Mouse (Mus musculus): ENCODE results near the gene Akap9. TPM values are rescaled to one million over a fixed set of nuclear protein-coding genes. Genes with fewer than 3 reads are reported as not detected.
"Not testable (repeated sequence)": the region's sequence is repeated elsewhere in the genome, so short reads cannot be mapped to it uniquely, and the experiment has no call there.

Akap9 gene
- total and polyA plus RNA-seq, 3 experiments = 15.9 to 29.3 (median 17.3) TPM

- Histone ChIP-seq H3K36me3 (ENCODE audit: control insufficient read depth in 1 of 2, insufficient read depth in 2 of 2, low read length in 2 of 2) (peaks cover 0 to 1% of the 10 kb centered on the region in 2 experiments; a peak in 2 of 4 replicates), H3K9ac (ENCODE audit: control insufficient read depth, low read depth, low read length, poor library complexity, severe bottlenecking) (no peak overlapping the region), H3K27ac (ENCODE audit: control insufficient read depth, low read depth, low read length) (no peak overlapping the region), H3K4me1 (ENCODE audit: control insufficient read depth in 1 of 2, insufficient read depth in 2 of 2, low read length in 2 of 2) (no peaks in the 10 kb centered on the region), H3K9me3 (replicated peaks; ENCODE audit: insufficient read depth, low read length) (no peaks in the 10 kb centered on the region), H3K79me2 (ENCODE audit: control insufficient read depth, insufficient read depth, low read length, poor library complexity) (no peaks in the 10 kb centered on the region), H3K4me3 (ENCODE audit: control insufficient read depth in 1 of 2, insufficient read depth in 1 of 2, low read depth in 2 of 2, low read length in 2 of 2) (no peak overlapping the region), H3K27me3 (ENCODE audit: control insufficient read depth in 1 of 2, insufficient read depth in 2 of 2, low read length in 2 of 2) (no peaks in the 10 kb centered on the region)
- TF ChIP-seq SMC3 (IDR thresholded peaks at IDR 0.05; ENCODE audit: low read depth, low read length) (no peak), MAFK (IDR thresholded peaks at IDR 0.05; ENCODE audit: borderline replicate concordance, low read depth, low read length) (no peak), MYB (IDR thresholded peaks at IDR 0.05; ENCODE audit: low read depth, low read length) (no peak)
- DNase-seq (ENCODE audit: low read depth, low spot score) = no peak
Observed at GRCm38 (mm10) chr5:4009540-4009939, 81.7 kb downstream of the Akap9 start.

- not testable (repeated sequence) for H3K9me3 ChIP-seq (replicated peaks; ENCODE audit: insufficient read depth, low read length); H3K4me3 ChIP-seq (ENCODE audit: control insufficient read depth in 1 of 2, insufficient read depth in 1 of 2, low read depth in 2 of 2, low read length in 2 of 2); H3K27ac ChIP-seq (ENCODE audit: control insufficient read depth, low read depth, low read length); DNase-seq (ENCODE audit: low read depth, low spot score); H3K79me2 ChIP-seq (ENCODE audit: control insufficient read depth, insufficient read depth, low read length, poor library complexity); H3K27me3 ChIP-seq (ENCODE audit: control insufficient read depth in 1 of 2, insufficient read depth in 2 of 2, low read length in 2 of 2); H3K9ac ChIP-seq (ENCODE audit: control insufficient read depth, low read depth, low read length, poor library complexity, severe bottlenecking); H3K36me3 ChIP-seq (ENCODE audit: control insufficient read depth in 1 of 2, insufficient read depth in 2 of 2, low read length in 2 of 2); H3K4me1 ChIP-seq (ENCODE audit: control insufficient read depth in 1 of 2, insufficient read depth in 2 of 2, low read length in 2 of 2)
Observed at GRCm38 (mm10) chr5:4017646-4018045, 89.8 kb downstream of the Akap9 start.

- no peaks in the 10 kb centered on the region for H3K9me3 ChIP-seq (replicated peaks; ENCODE audit: insufficient read depth, low read length)
- no peaks in the 10 kb centered on the region for H3K79me2 ChIP-seq (ENCODE audit: control insufficient read depth, insufficient read depth, low read length, poor library complexity)
- no peak overlapping the region for H3K9ac ChIP-seq (ENCODE audit: control insufficient read depth, low read depth, low read length, poor library complexity, severe bottlenecking)
- H3K4me1 ChIP-seq (ENCODE audit: control insufficient read depth in 1 of 2, insufficient read depth in 2 of 2, low read length in 2 of 2) = no peaks in the 10 kb centered on the region
- no peak overlapping the region for H3K4me3 ChIP-seq (ENCODE audit: control insufficient read depth in 1 of 2, insufficient read depth in 1 of 2, low read depth in 2 of 2, low read length in 2 of 2)
- TF ChIP-seq MAFK (IDR thresholded peaks at IDR 0.05; ENCODE audit: borderline replicate concordance, low read depth, low read length) (no peak), TCF12 (IDR thresholded peaks at IDR 0.05; ENCODE audit: low read depth, low read length) (no peak), MAX (IDR thresholded peaks at IDR 0.05; ENCODE audit: low read length) (no peak), USF1 (IDR thresholded peaks at IDR 0.05; ENCODE audit: low read depth, low read length) (no peak), EP300 (IDR thresholded peaks at IDR 0.05; ENCODE audit: low read depth in 1 of 2, low read length in 2 of 2) (no peak), CHD1 (IDR thresholded peaks at IDR 0.05; ENCODE audit: low read depth, low read length) (no peak), NRF1 (IDR thresholded peaks at IDR 0.05; ENCODE audit: insufficient read depth, low read depth, low read length, poor library complexity, severe bottlenecking) (no peak), NELFE (IDR thresholded peaks at IDR 0.05; ENCODE audit: low read depth, low read length) (no peak), HCFC1 (IDR thresholded peaks at IDR 0.05; ENCODE audit: low read depth, low read length) (no peak), ELF1 (IDR thresholded peaks at IDR 0.05; ENCODE audit: low read depth, low read length) (no peak), RAD21 (IDR thresholded peaks at IDR 0.05; ENCODE audit: low read depth, low read length) (no peak), MXI1 (IDR thresholded peaks at IDR 0.05; ENCODE audit: low read depth, low read length) (no peak), POLR2AphosphoS2 (IDR thresholded peaks at IDR 0.05; ENCODE audit: low read length) (no peak), MYC (IDR thresholded peaks at IDR 0.05; ENCODE audit: low read depth, low read length) (no peak), BHLHE40 (IDR thresholded peaks at IDR 0.05; ENCODE audit: borderline replicate concordance, low read depth, low read length) (no peak), SMC3 (IDR thresholded peaks at IDR 0.05; ENCODE audit: low read depth, low read length) (no peak)
- no peak for DNase-seq (ENCODE audit: low read depth, low spot score)
- H3K27me3 ChIP-seq (ENCODE audit: control insufficient read depth in 1 of 2, insufficient read depth in 2 of 2, low read length in 2 of 2) = no peaks in the 10 kb centered on the region
- no peak overlapping the region for H3K27ac ChIP-seq (ENCODE audit: control insufficient read depth, low read depth, low read length)
- peaks cover 2 to 3% of the 10 kb centered on the region in 2 experiments; a peak in 2 of 4 replicates for H3K36me3 ChIP-seq (ENCODE audit: control insufficient read depth in 1 of 2, insufficient read depth in 2 of 2, low read length in 2 of 2)
Observed at GRCm38 (mm10) chr5:4019377-4019776, 91.5 kb downstream of the Akap9 start.
